Mouse (Mus musculus) ES-E14 (cell line): ENCODE results near the gene Fam240b. TPM values are rescaled to one million over a fixed set of nuclear protein-coding genes. Genes with fewer than 3 reads are reported as not detected.

Experiments used
- DNase-seq: peaks from one replicate; pipeline ENCODE4 v3.0.0-alpha.2; 2013; ENCODE audit warnings: low read depth, low spot score
- H3K27ac ChIP-seq: 2 replicates; pipeline ENCODE4 v1.5.1; 2012; ENCODE audit warnings: low read depth, mild to moderate bottlenecking, low read length, moderate library complexity, mixed read lengths; ENCODE audit not compliant: poor library complexity, insufficient read depth, severe bottlenecking
- H3K36me3 ChIP-seq: 2 replicates; pipeline ENCODE4 v1.6.1; 2012; ENCODE audit warnings: mild to moderate bottlenecking, low read length, moderate library complexity, mixed read lengths; ENCODE audit not compliant: control insufficient read depth, poor library complexity, insufficient read depth, severe bottlenecking
- H3K4me1 ChIP-seq, 2 experiments: fragments of 150-350 bp in 1 of 2; sonication (generic) in 1 of 2; 2 replicates each; pipeline ENCODE4 v1.6.1; 2012; ENCODE audit warnings: low read length in 2 of 2, mild to moderate bottlenecking in 1 of 2, mixed read lengths in 1 of 2; ENCODE audit not compliant: control insufficient read depth in 2 of 2, insufficient read depth in 2 of 2, poor library complexity in 1 of 2
- H3K4me3 ChIP-seq, 2 experiments: fragments of 150-350 bp in 1 of 2; sonication (generic) in 1 of 2; 2 replicates each; pipeline ENCODE4 v1.5.1; 2012; ENCODE audit warnings: low read length in 2 of 2, low read depth in 1 of 2, mild to moderate bottlenecking in 1 of 2, mixed read lengths in 1 of 2; ENCODE audit not compliant: insufficient read depth in 1 of 2, poor library complexity in 1 of 2, severe bottlenecking in 1 of 2
- H3K9ac ChIP-seq: 2 replicates; pipeline ENCODE4 v1.6.1; 2012; ENCODE audit warnings: low read depth, mild to moderate bottlenecking, low read length, mixed read lengths; ENCODE audit not compliant: poor library complexity, insufficient read depth, severe bottlenecking
- H3K9me3 ChIP-seq: fragments of 150-350 bp; sonication (generic); 2 replicates; pipeline ENCODE4 v1.6.1; 2012; ENCODE audit warnings: low read depth, mild to moderate bottlenecking, low read length; ENCODE audit not compliant: control insufficient read depth, insufficient read depth
- CHD2 ChIP-seq: IDR thresholded peaks from 2 replicates; pipeline ENCODE4 v1.6.1; 2014; ENCODE audit warnings: mild to moderate bottlenecking, low read depth, low read length, inconsistent platforms
- HCFC1 ChIP-seq: IDR thresholded peaks from 2 replicates; pipeline ENCODE4 v1.6.1; 2012; ENCODE audit warnings: low read length, inconsistent platforms, borderline replicate concordance; ENCODE audit not compliant: insufficient read depth
- MAFK ChIP-seq: IDR thresholded peaks from 2 replicates; pipeline ENCODE4 v1.6.1; 2014; ENCODE audit warnings: mild to moderate bottlenecking, low read depth, low read length, inconsistent platforms; ENCODE audit not compliant: insufficient read depth
- ZC3H11A ChIP-seq: IDR thresholded peaks from 2 replicates; pipeline ENCODE4 v1.6.1; 2012; ENCODE audit warnings: low read depth, mild to moderate bottlenecking, inconsistent platforms, low read length, borderline replicate concordance
- ZNF384 ChIP-seq: IDR thresholded peaks from 2 replicates; pipeline ENCODE4 v1.6.1; 2012; ENCODE audit warnings: low read depth, low read length, inconsistent platforms
- in situ Hi-C, 2 experiments: fragments of 600-800 bp; cut with MboI; formaldehyde crosslinking; loops; one replicate each; pipeline ENCODE4 v1.15.1; 2025; ENCODE audit warnings: low sequenced_read_pairs in 2 of 2, inconsistent platforms in 1 of 2; ENCODE audit not compliant: unreplicated experiment in 2 of 2
- total RNA-seq: library from RNA; depleted of rRNA; stranded (reverse); fragments of 300-350 nt; gene quantifications from 2 replicates; pipeline ENCODE4 v1.2.3, GENCODE M21; 2012

The Fam240b gene
- total RNA-seq, 1 experiment = not detected

- Histone ChIP-seq H3K9me3 (no peaks in the 10 kb centered on the region), H3K4me3 (no peak overlapping the region), H3K9ac (no peak overlapping the region), H3K27ac (no peak overlapping the region), H3K4me1 (no peaks in the 10 kb centered on the region; a peak in 1 of 4 replicates), H3K36me3 (peaks cover 4% of the 10 kb centered on the region; the same call in 1 of the 2 replicates)
- in situ Hi-C loops = loop anchor here (5.0 to 10.0 kb wide), 3 partner anchors 126 to 131 kb away; no protein-coding TSS in a partner anchor
- no peak for TF ChIP-seq CHD2
- peak; percentile 82; the same call in 1 of the 2 replicates for TF ChIP-seq ZC3H11A
- peak; percentile 75 for DNase-seq
Measured at GRCm38 (mm10) chr13:64443263-64443894, 54.2 kb downstream of the Fam240b start.

DNA sequence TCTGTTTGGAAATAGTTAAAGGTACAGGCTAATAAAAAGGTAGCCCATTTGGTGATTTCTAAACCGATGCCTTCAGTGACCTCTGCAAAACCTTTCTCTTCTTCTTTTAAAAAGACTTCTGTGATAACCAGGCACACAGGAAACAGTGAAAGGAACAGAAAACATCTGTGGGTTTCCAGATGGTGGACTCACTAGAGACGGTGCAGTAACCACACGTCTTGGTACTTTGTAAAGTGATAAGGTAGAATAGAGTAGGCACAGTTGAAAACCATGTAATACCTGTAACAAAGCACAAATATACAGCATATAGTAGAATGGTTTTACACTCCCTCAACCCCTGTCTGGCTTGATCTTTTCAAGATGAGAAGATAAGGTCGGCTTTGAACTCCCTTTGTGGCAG lies 57.0 kb downstream of the Fam240b start:
- no peak for TF ChIP-seq HCFC1
- Histone ChIP-seq H3K4me1 (no peaks in the 10 kb centered on the region; a peak in 1 of 4 replicates), H3K9me3 (no peaks in the 10 kb centered on the region), H3K9ac (no peak overlapping the region), H3K27ac (no peak overlapping the region), H3K4me3 (no peak overlapping the region), H3K36me3 (peaks cover 4% of the 10 kb centered on the region; the same call in 1 of the 2 replicates)
- no peak for DNase-seq
- in situ Hi-C loops = loop anchor here (5.0 to 10.0 kb wide), 3 partner anchors 123 to 134 kb away; no protein-coding TSS in a partner anchor

DNA sequence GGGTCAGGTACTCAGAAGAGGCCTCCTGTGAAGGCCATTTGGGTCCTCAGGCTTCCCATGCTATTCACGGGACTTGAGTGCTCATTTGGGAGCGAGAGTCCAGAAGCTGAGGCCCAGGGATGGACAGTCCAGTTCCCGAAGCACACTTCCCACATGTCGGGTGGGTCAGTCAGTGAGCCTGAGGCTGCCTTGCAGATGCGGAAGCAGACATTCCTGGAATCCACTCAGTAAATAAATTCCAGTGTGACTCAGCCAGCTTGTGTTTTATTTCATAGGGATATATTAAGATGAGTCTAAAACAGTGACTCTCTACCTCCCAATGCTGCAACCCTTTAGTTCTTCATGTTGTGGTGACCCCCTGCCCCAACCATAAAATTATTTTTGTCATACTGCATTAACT lies 58.1 kb downstream of the Fam240b start:
- Histone ChIP-seq H3K4me3 (no peak overlapping the region), H3K9ac (no peak overlapping the region), H3K36me3 (peaks cover 4% of the 10 kb centered on the region; the same call in 1 of the 2 replicates), H3K9me3 (no peaks in the 10 kb centered on the region), H3K27ac (no peak overlapping the region), H3K4me1 (no peaks in the 10 kb centered on the region; a peak in 1 of 4 replicates)
- TF ChIP-seq CHD2 = no peak
- no peak for TF ChIP-seq ZNF384
- no peak for TF ChIP-seq ZC3H11A
- TF ChIP-seq HCFC1 = no peak
- no peak for TF ChIP-seq MAFK
- no peak for DNase-seq
- in situ Hi-C loops = no loop called here

GRCm38 (mm10) chr13:64438863-64439452 lies 58.6 kb downstream of the Fam240b start:
- no peaks in the 10 kb centered on the region for H3K9me3 ChIP-seq
- no peak overlapping the region for H3K27ac ChIP-seq
- no peaks in the 10 kb centered on the region; a peak in 1 of 4 replicates for H3K4me1 ChIP-seq
- no peak overlapping the region for H3K9ac ChIP-seq
- H3K4me3 ChIP-seq = no peak overlapping the region
- peaks cover 4% of the 10 kb centered on the region; the same call in 1 of the 2 replicates for H3K36me3 ChIP-seq
- DNase-seq = no peak
- in situ Hi-C loops = no loop called here
- TF ChIP-seq CHD2 (no peak), ZC3H11A (peak; percentile 64; the same call in 1 of the 2 replicates)

- Histone ChIP-seq H3K27ac (no peak overlapping the region), H3K4me3 (no peak overlapping the region), H3K36me3 (peaks cover 4% of the 10 kb centered on the region; the same call in 1 of the 2 replicates), H3K9me3 (no peaks in the 10 kb centered on the region), H3K4me1 (no peaks in the 10 kb centered on the region), H3K9ac (no peak overlapping the region)
- in situ Hi-C loops = no loop called here
- DNase-seq = no peak
- TF ChIP-seq ZNF384 (no peak), MAFK (no peak), ZC3H11A (no peak), CHD2 (no peak), HCFC1 (no peak)
Measured at GRCm38 (mm10) chr13:64437801-64438200, 59.8 kb downstream of the Fam240b start.
